Mouse (Mus musculus) spleen, adult 2 months (tissue): ENCODE results near the gene Noxo1.

Experiments
- CTCF ChIP-seq: fragments of 200-500 bp; IDR thresholded peaks from 2 replicates; pipeline ENCODE4 v1.5.1; 2011; ENCODE audit warnings: mild to moderate bottlenecking, inconsistent platforms; ENCODE audit not compliant: insufficient read depth, insufficient read length, insufficient replicate concordance; ENCODE audit errors: extremely low read depth
- POLR2A ChIP-seq: fragments of 200-500 bp; IDR thresholded peaks from 2 replicates; pipeline ENCODE4 v1.6.1; 2011; ENCODE audit warnings: low read depth, low read length, inconsistent platforms

- TF ChIP-seq CTCF (no peak), POLR2A (no peak)
Observed at GRCm38 (mm10) chr17:24646381-24646780, 49.7 kb upstream of the Noxo1 start.
